Mouse (Mus musculus): ENCODE measurements around the gene Zc3h12a.

Gene Zc3h12a

GRCm38 (mm10) chr4:125114638-125115037 lies 13.0 kb downstream of the Zc3h12a start:
- DNase-seq, result peak; percentile 82 to 86

GRCm38 (mm10) chr4:125105354-125105753 lies 22.3 kb downstream of the Zc3h12a start:
- no peak for DNase-seq

GRCm38 (mm10) chr4:125101334-125101733 lies 26.3 kb downstream of the Zc3h12a start:
- DNase-seq, result no peak

- DNase-seq, result peak; percentile 73 to 77
These were observed 28.2 kb downstream of the Zc3h12a start for GRCm38 (mm10) chr4:125099458-125099857.

GRCm38 (mm10) chr4:125097412-125097811 lies 30.2 kb downstream of the Zc3h12a start:
- no peak for DNase-seq

GRCm38 (mm10) chr4:125096066-125096465 lies 31.6 kb downstream of the Zc3h12a start:
- DNase-seq, result no peak

- DNase-seq, result no peak
These were observed 34.6 kb downstream of the Zc3h12a start for GRCm38 (mm10) chr4:125093031-125093430.

GRCm38 (mm10) chr4:125085346-125085841 lies 42.2 kb downstream of the Zc3h12a start:
- peak in 1 of 2 experiments; percentile 75 for DNase-seq

GRCm38 (mm10) chr4:125084403-125085345 lies 43.0 kb downstream of the Zc3h12a start, which contains the start of gene Meaf6:
TSS of gene Meaf6 (plus strand) at chr4:125085134.
- DNase-seq, result peak; percentile 87 to 88

- no peak for DNase-seq
These were observed 48.9 kb downstream of the Zc3h12a start for GRCm38 (mm10) chr4:125078698-125079097.

- no peak for DNase-seq
These were observed 49.9 kb downstream of the Zc3h12a start for GRCm38 (mm10) chr4:125077700-125078099.
